Mouse (Mus musculus) heart, embryonic 14.5 days (tissue): ENCODE measurements around the gene Anks1b. TPM values are rescaled to one million over a fixed set of nuclear protein-coding genes. Genes with fewer than 3 reads are reported as not detected.

Experiments
- ATAC-seq: fragments of 200-750 bp; cut with Nextera tagmentation; 2 replicates; pipeline ENCODE4 v1.8.0; 2017; ENCODE audit warnings: low read depth, moderate TSS enrichment; ENCODE audit not compliant: insufficient number of reproducible peaks, insufficient read depth, low FRiP score
- H3K27ac ChIP-seq, 2 experiments: fragments of 200-500 bp in 1 of 2; fragments of 300-500 bp in 1 of 2; sonication (generic) in 1 of 2; replicated peaks in 1 of 2; 2 replicates each; pipeline ENCODE4 v1.5.1; 2012 to 2014; ENCODE audit warnings: low read depth in 2 of 2, low read length in 2 of 2, control low read depth in 1 of 2, mild to moderate bottlenecking in 1 of 2, mixed read lengths in 1 of 2; ENCODE audit not compliant: control insufficient read depth in 1 of 2, insufficient read depth in 1 of 2
- H3K27me3 ChIP-seq: fragments of 300-500 bp; sonication (generic); 2 replicates; pipeline ENCODE4 v1.6.1; 2014; ENCODE audit warnings: mild to moderate bottlenecking, low read length, control low read depth; ENCODE audit not compliant: control insufficient read depth, insufficient read depth
- H3K36me3 ChIP-seq: fragments of 300-500 bp; sonication (generic); 2 replicates; pipeline ENCODE4 v1.6.1; 2014; ENCODE audit warnings: mild to moderate bottlenecking, control low read depth, low read length, mixed read lengths; ENCODE audit not compliant: control insufficient read depth, insufficient read depth
- H3K4me1 ChIP-seq, 2 experiments: fragments of 200-500 bp in 1 of 2; fragments of 300-500 bp in 1 of 2; sonication (generic) in 1 of 2; 2 replicates each; pipeline ENCODE4 v1.6.1; 2012 to 2014; ENCODE audit warnings: low read length in 2 of 2, control low read depth in 1 of 2, mixed read lengths in 1 of 2; ENCODE audit not compliant: control insufficient read depth in 2 of 2, insufficient read depth in 2 of 2
- H3K4me2 ChIP-seq: fragments of 300-500 bp; sonication (generic); 2 replicates; pipeline ENCODE4 v1.6.1; 2014; ENCODE audit warnings: mild to moderate bottlenecking, low read length
- H3K4me3 ChIP-seq, 2 experiments: fragments of 200-500 bp in 1 of 2; fragments of 300-500 bp in 1 of 2; sonication (generic) in 1 of 2; 2 replicates each; pipeline ENCODE4 v1.5.1; 2012 to 2014; ENCODE audit warnings: low read length in 2 of 2, mild to moderate bottlenecking in 2 of 2, control low read depth in 1 of 2, low read depth in 1 of 2, moderate library complexity in 1 of 2; ENCODE audit not compliant: control insufficient read depth in 1 of 2, insufficient read depth in 1 of 2
- H3K9ac ChIP-seq: fragments of 300-500 bp; sonication (generic); 2 replicates; pipeline ENCODE4 v1.6.1; 2014; ENCODE audit warnings: mild to moderate bottlenecking, low read length
- H3K9me3 ChIP-seq: fragments of 300-500 bp; sonication (generic); 2 replicates; pipeline ENCODE4 v1.6.1; 2016; ENCODE audit warnings: low read length, control low read depth; ENCODE audit not compliant: control insufficient read depth
- WGBS: fragments of 180-500 bp; shearing (Covaris S2); extraction: QIAGEN DNeasy Blood & Tissue Kit; methylation state at CpG from one replicate; pipeline ENCODE4 v1.1.7; 2014; 5-methylcytosine and 5-hydroxymethylcytosine counted together
- polyA plus RNA-seq: library from polyadenylated mRNA; unstranded; fragments of >200 nt; fragmentation: Nextera tagmentation; extraction: Ambion mirVana; gene quantifications from 2 replicates; pipeline ENCODE4 v1.2.1, GENCODE M21; 2014

The Anks1b gene
- polyA plus RNA-seq, 1 experiment from 2014 or later = 0.14 TPM

GRCm38 (mm10) chr10:90839611-90840335, 966.5 kb downstream of the Anks1b start:
- Histone ChIP-seq H3K4me2 (no peak overlapping the region), H3K4me3 (no peak overlapping the region), H3K36me3 (no peaks in the 10 kb centered on the region), H3K9me3 (peaks cover 7% of the 10 kb centered on the region; the same call in 1 of the 2 replicates), H3K27ac (no peak overlapping the region), H3K9ac (no peak overlapping the region), H3K27me3 (no peaks in the 10 kb centered on the region), H3K4me1 (no peaks in the 10 kb centered on the region)
- 76% methylated on average over 9 of the region's 9 CpGs for WGBS
- no peak for ATAC-seq

DNA sequence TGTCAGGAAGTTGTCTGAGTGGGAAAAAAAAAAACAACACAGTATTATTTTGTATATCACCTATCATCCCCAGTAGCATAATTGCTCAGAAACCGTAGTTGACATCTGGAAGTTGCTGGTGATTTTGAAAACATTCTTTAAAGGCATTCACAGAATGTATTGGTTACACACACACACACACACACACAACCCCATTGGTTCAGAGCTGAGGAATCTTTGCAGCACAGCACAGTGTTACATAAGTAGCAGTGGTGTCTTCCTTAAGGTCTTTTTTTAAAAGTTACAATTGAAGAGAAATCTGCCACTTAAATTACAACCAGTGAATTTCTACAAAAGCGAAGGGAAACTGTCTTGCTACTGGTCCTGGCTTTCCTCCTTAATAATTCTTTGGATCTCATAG, 969.1 kb downstream of the Anks1b start:
- WGBS = 74% methylated on average over 2 of the region's 2 CpGs
- peaks cover 7% of the 10 kb centered on the region; the same call in 1 of the 2 replicates for H3K9me3 ChIP-seq

GRCm38 (mm10) chr10:90851077-90851476, 977.8 kb downstream of the Anks1b start:
- H3K9ac ChIP-seq = no peak overlapping the region
- ATAC-seq = no peak
- no peaks in the 10 kb centered on the region for H3K4me1 ChIP-seq
- no peaks in the 10 kb centered on the region for H3K36me3 ChIP-seq
- no peak overlapping the region for H3K27ac ChIP-seq
- no peak overlapping the region for H3K4me2 ChIP-seq
- WGBS = 81% methylated on average over 6 of the region's 6 CpGs
- no peak overlapping the region for H3K4me3 ChIP-seq
- no peaks in the 10 kb centered on the region for H3K9me3 ChIP-seq
- no peaks in the 10 kb centered on the region for H3K27me3 ChIP-seq

More for the DNA sequence above, 969.1 kb downstream of the Anks1b start:
- Histone ChIP-seq H3K36me3 (no peaks in the 10 kb centered on the region), H3K4me1 (no peaks in the 10 kb centered on the region), H3K27me3 (no peaks in the 10 kb centered on the region), H3K4me3 (no peak overlapping the region), H3K4me2 (no peak overlapping the region), H3K27ac (no peak overlapping the region), H3K9ac (no peak overlapping the region)
- no peak for ATAC-seq

DNA sequence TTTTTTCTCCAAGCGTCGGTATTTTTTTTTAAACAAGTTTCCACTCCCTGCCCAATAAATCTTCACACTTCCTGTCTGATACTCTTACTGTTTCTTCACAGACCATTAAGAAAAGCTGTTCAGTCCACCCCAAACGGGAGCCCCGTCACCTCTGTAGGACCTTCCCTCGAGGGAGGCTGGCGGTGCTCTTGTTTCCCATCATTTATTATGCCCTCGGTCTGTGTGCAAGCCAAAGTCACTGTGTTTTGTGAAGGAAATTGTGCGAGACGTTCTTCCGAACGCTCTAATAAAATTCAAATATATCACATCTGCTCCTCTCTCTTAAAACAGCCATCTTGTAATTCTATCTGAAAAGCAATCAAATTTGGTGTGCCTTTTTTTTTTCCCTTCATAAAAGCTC, 978.7 kb downstream of the Anks1b start:
- 76% methylated on average over 11 of the region's 11 CpGs for WGBS

DNA sequence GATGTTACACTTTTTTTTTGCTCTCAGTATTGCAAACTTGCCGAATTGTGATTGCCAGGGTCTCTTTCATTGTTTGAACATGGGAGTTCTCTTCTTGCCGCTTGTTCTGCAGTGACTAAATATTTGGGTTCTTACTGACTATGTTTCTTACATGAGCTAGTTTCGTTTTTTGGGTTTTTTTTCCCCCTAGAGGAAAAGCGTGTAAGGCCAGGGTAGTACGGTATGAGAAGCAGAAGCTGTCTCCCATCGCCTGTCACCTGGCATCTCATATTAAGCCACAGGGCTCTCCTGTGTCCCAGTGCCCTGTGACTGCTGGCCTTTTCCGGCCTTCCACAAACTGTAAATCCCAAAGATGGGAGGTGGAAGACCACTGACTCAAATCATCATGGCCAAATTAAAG, 979.1 kb downstream of the Anks1b start:
- Histone ChIP-seq H3K9ac (no peak overlapping the region), H3K4me1 (no peaks in the 10 kb centered on the region), H3K27ac (no peak overlapping the region), H3K27me3 (no peaks in the 10 kb centered on the region), H3K36me3 (no peaks in the 10 kb centered on the region), H3K4me3 (no peak overlapping the region), H3K4me2 (no peak overlapping the region), H3K9me3 (no peaks in the 10 kb centered on the region)
- no peak for ATAC-seq
- WGBS = 69% methylated on average over 7 of the region's 7 CpGs

More for the DNA sequence above, 978.7 kb downstream of the Anks1b start:
- Histone ChIP-seq H3K9me3 (no peaks in the 10 kb centered on the region), H3K36me3 (no peaks in the 10 kb centered on the region), H3K9ac (no peak overlapping the region), H3K4me2 (no peak overlapping the region), H3K27me3 (no peaks in the 10 kb centered on the region), H3K4me1 (no peaks in the 10 kb centered on the region), H3K27ac (no peak overlapping the region), H3K4me3 (no peak overlapping the region)
- no peak for ATAC-seq

- no peak overlapping the region for H3K27ac ChIP-seq
These were observed 983.4 kb downstream of the Anks1b start for GRCm38 (mm10) chr10:90856668-90857067.

GRCm38 (mm10) chr10:90859665-90860523, 986.6 kb downstream of the Anks1b start:
- no peaks in the 10 kb centered on the region for H3K36me3 ChIP-seq
- no peak for ATAC-seq
- no peak overlapping the region for H3K4me3 ChIP-seq
- H3K27ac ChIP-seq = no peak overlapping the region
- no peak overlapping the region for H3K9ac ChIP-seq
- no peaks in the 10 kb centered on the region for H3K4me1 ChIP-seq
- H3K27me3 ChIP-seq = peaks cover 4% of the 10 kb centered on the region; the same call in 1 of the 2 replicates
- H3K4me2 ChIP-seq = no peak overlapping the region
- WGBS = 77% methylated on average over 19 of the region's 19 CpGs
- no peaks in the 10 kb centered on the region for H3K9me3 ChIP-seq

More at GRCm38 (mm10) chr10:90856668-90857067, 983.4 kb downstream of the Anks1b start:
- WGBS = 44% methylated on average over 4 of the region's 4 CpGs
- Histone ChIP-seq H3K4me2 (no peak overlapping the region), H3K4me1 (no peaks in the 10 kb centered on the region), H3K9ac (no peak overlapping the region), H3K27me3 (no peaks in the 10 kb centered on the region), H3K9me3 (no peaks in the 10 kb centered on the region), H3K4me3 (no peak overlapping the region), H3K36me3 (no peaks in the 10 kb centered on the region)
- ATAC-seq = no peak
